Mouse (Mus musculus) lung, postnatal 0 days (tissue): ENCODE results near the gene Daxx. TPM values are rescaled to one million over a fixed set of nuclear protein-coding genes. Genes with fewer than 3 reads are reported as not detected.
A peak's percentile ranks its signal among the peaks of the same experiment; 100 is the strongest.

ENCODE experiments used
- ATAC-seq: fragments of 200-750 bp; cut with Nextera tagmentation; 2 replicates; pipeline ENCODE4 v1.8.0; 2017; ENCODE audit warnings: moderate library complexity
- DNase-seq: peaks from one replicate; pipeline ENCODE4 v3.0.0-alpha.2; 2016; ENCODE audit warnings: low spot score
- H3K27ac ChIP-seq: fragments of 300-500 bp; sonication (generic); 2 replicates; pipeline ENCODE4 v1.5.1; 2014; ENCODE audit warnings: antibody characterized with exemption, mild to moderate bottlenecking, low read length, mixed read lengths
- H3K27me3 ChIP-seq: fragments of 300-500 bp; sonication (generic); replicated peaks from 2 replicates; pipeline ENCODE4 v1.6.1; 2014; ENCODE audit warnings: low read length, mixed read lengths; ENCODE audit not compliant: insufficient read depth
- H3K36me3 ChIP-seq: fragments of 300-500 bp; sonication (generic); 2 replicates; pipeline ENCODE4 v1.6.1; 2014; ENCODE audit warnings: low read length, mixed read lengths; ENCODE audit not compliant: insufficient read depth
- H3K4me1 ChIP-seq: fragments of 300-500 bp; sonication (generic); 2 replicates; pipeline ENCODE4 v1.6.1; 2014; ENCODE audit warnings: antibody characterized with exemption, low read depth, low read length, mixed read lengths; ENCODE audit not compliant: insufficient read depth
- H3K4me2 ChIP-seq: fragments of 300-500 bp; sonication (generic); replicated peaks from 2 replicates; pipeline ENCODE4 v1.6.1; 2014; ENCODE audit warnings: low read depth, mild to moderate bottlenecking, low read length, moderate library complexity, mixed read lengths
- H3K4me3 ChIP-seq: fragments of 300-500 bp; sonication (generic); 2 replicates; pipeline ENCODE4 v1.5.1; 2014; ENCODE audit warnings: low read depth, low read length
- H3K9ac ChIP-seq: fragments of 300-500 bp; sonication (generic); replicated peaks from 2 replicates; pipeline ENCODE4 v1.6.1; 2014; ENCODE audit warnings: low read depth, mild to moderate bottlenecking
- H3K9me3 ChIP-seq: fragments of 300-500 bp; sonication (generic); 2 replicates; pipeline ENCODE4 v1.6.1; 2016; ENCODE audit warnings: low read length, mixed read lengths
- CTCF ChIP-seq: IDR thresholded peaks from 2 replicates; pipeline ENCODE4 v1.5.1; 2016; ENCODE audit warnings: antibody characterized with exemption, mild to moderate bottlenecking
- EP300 ChIP-seq: IDR thresholded peaks from 2 replicates; pipeline ENCODE4 v1.6.1; 2016; ENCODE audit warnings: antibody characterized with exemption, mild to moderate bottlenecking, control low read depth
- WGBS: fragments of 180-500 bp; shearing (Covaris S2); extraction: QIAGEN DNeasy Blood & Tissue Kit; methylation state at CpG from one replicate; pipeline ENCODE4 v1.1.7; 2014; 5-methylcytosine and 5-hydroxymethylcytosine counted together
- polyA plus RNA-seq: library from polyadenylated mRNA; unstranded; fragments of >200 nt; fragmentation: Nextera tagmentation; extraction: Ambion mirVana; gene quantifications from 2 replicates; pipeline ENCODE4 v1.2.1, GENCODE M21; 2015

The Daxx gene
- polyA plus RNA-seq, 1 experiment from 2014 or later, result 23.9 TPM

DNA sequence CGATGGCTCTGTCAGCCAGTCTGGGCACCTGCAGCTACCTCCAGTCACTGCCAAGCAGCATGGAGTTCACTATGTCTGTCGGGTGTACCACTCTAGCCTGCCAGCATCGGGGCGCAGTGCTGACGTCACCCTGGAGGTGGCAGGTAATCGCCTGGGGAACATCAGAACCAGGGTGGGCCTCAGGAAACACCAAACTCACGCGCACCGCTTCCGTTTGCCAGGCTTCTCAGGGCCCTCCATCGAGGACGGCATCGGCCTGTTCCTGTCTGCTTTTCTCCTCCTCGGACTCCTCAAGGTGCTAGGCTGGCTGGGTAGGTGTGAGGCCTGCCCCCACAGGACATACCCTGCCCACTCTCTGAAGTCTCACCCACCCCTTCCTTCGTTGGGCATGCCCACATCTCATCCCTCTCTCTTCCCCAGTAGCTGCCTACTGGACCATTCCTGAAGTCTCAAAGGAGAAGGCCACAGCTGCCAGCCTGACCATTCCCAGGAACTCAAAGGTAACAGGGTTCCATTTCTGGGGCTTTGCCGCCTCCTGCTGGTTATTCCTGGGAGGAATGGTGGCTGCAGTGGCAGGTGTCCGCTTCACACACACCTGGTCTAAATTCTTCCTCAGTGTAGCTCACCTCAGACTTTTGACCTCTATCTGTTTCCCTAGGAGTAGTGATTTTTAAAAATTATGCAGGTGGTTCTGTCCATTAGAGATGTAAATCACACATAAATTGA, 17.2 kb downstream of the Daxx start:
- Histone ChIP-seq H3K4me3 (no peak overlapping the region), H3K9ac (no peak overlapping the region), H3K9me3 (no peaks in the 10 kb centered on the region), H3K36me3 (peaks cover 11% of the 10 kb centered on the region), H3K4me2 (no peak overlapping the region), H3K4me1 (peaks cover 5% of the 10 kb centered on the region; the same call in 1 of the 2 replicates), H3K27me3 (no peaks in the 10 kb centered on the region), H3K27ac (no peak overlapping the region)
- TF ChIP-seq CTCF (peak; percentile 60), EP300 (no peak)
- ATAC-seq (no peak), DNase-seq (no peak)
- WGBS, result 70% methylated on average over 17 of the region's 17 CpGs

DNA sequence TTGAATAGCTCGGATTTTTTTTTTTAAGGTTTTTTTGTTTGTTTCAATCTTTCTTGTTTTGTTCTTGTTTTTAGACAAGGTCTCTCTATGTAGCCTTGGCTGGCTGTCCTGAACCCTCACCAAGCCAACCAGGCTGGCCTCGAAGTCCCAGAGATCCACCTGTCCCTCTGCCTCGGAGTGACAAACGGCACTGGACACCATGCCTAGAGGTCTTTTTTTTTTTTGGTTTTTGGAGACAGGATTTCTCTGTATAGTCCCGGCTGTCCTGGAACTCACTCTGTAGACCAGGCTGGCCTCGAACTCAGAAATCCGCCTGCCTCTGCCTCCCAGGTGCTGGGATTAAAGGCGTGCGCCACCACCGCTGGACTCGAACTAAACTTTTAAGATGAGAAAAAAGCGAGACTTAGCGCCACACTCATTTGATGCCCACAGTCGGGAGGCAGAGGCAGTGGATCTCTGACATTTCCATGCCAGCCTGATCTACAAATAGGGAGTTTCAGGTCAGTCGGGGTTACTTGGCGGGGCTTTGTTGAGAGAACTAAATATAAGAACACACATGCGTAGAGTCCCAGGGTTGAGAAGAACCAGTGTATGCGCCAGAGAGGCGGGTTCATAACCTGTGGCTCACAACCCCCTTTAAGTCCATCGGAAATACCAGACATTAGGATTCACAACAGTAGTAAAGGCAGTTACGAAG, 19.2 kb downstream of the Daxx start:
- no peaks in the 10 kb centered on the region for H3K27me3 ChIP-seq
- H3K9ac ChIP-seq, result peak overlapping the region; percentile 83; the same call in 1 of the 2 replicates
- H3K4me1 ChIP-seq, result 0 out of 2 replicates have a peak, but pooled peaks cover 5% of the 10 kb centered on the region
- H3K36me3 ChIP-seq, result peaks cover 22% of the 10 kb centered on the region
- no peak overlapping the region for H3K27ac ChIP-seq
- no peak for TF ChIP-seq CTCF
- no peak for TF ChIP-seq EP300
- H3K4me3 ChIP-seq, result peak overlapping the region; percentile 82
- ATAC-seq (no peak), DNase-seq (no peak)
- peak overlapping the region; percentile 100 for H3K4me2 ChIP-seq
- H3K9me3 ChIP-seq, result no peaks in the 10 kb centered on the region
- 56% methylated on average over 21 of the region's 21 CpGs for WGBS

DNA sequence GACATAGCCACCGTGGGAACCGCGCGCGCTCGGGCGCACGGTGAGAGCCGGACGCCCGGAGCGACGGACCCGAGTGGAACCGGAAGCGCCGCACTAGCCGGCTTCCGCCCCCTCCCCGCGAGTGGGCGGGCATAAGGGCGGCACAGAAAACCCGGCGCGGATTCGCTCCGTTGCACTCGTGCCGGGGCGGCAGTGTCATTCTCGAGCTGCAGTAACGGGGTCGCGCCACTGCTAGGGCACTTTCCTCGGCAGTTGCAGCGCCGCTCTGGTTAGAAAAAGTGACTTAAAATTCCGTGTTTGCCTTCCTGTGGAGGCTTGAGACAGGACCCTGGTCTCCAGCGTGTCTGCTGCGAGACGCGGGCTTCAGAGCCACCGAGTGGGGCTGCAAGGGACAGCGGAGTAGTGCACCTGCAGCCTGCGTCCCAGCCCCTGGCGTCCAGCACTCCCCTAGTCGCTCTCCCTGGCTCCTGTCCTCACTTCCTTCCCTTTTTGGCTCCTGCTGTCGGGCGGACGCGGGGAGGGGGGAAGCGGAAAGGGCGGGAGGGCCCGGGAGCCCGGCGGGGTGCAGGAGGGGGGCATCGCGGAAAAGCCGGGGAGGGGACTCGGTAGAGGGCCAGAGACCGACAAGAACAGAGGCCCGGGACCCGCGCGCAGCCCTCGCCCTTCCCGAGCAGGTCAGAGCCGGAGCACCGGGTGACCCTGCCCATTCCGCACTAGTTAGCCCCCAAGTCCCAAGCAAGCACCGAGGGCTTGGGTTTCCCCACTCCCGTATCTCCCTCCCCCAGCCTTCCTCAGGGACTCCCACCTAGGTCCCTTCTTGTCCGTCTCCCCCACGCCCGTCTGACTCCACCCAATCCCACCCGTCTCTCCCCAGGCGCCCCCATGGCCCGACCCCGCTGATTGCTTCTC, 20.4 kb downstream of the Daxx start, which contains the start of gene Rgl2:
TSS of gene Rgl2 (plus strand) at position 173 of the 909 bp plus-strand sequence.
- Histone ChIP-seq H3K9ac (peak within 1 kb of the TSS; percentile 83), H3K9me3 (no peaks in the 10 kb centered on the region), H3K4me3 (peak within 1 kb of the TSS; percentile 82), H3K36me3 (peaks cover 23% of the 10 kb centered on the region), H3K4me1 (0 out of 2 replicates have a peak, but pooled peaks cover 5% of the 10 kb centered on the region), H3K27me3 (no peaks in the 10 kb centered on the region), H3K4me2 (peak within 1 kb of the TSS; percentile 100), H3K27ac (peak within 1 kb of the TSS; percentile 95)
- 1% methylated on average over 66 of the region's 80 CpGs for WGBS
- TF ChIP-seq CTCF, result peak; percentile 45
- no peak for TF ChIP-seq EP300
- ATAC-seq (peak; percentile 87), DNase-seq (peak; percentile 92)

DNA sequence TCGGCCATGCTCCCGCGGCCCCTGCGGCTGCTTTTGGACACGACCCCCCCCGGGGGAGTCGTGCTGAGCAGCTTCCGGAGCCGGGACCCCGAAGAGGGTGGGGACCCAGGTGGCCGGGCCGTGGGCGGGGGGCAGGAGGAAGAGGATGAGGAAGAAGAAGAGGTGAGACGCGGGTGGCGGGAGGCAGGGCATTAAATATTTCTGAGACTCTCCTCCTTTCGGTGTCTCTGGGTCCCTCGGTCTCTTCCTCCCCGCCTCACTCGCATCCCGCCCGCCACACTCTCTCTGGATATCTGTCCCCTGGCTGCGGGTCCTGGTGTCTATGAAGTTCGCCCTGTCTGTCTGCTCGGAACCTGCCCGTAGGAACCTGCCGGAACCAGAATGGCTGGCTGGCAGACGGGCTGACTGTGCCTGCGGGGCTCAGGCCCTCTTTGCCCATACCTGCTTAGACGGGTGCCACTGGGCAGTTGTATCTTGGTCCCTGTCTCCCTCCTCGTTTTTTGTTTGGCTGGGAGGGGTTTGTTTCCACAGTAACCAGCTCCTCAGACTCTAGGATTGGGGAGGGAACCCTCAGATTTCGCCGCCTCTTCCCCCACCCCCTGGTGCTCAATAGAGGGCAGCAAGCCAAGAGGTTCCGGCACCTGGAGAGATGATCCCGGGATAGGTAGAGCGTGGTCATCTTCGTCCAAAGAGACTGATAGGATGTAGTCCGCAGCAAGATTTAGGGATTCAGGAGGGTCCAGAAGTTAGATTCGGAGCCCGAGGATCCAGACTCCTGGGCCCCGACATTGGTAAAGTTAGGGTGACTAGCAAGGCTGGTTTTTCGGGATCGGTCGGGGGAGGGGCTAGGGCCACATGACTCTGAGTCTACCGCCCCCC, 21.3 kb downstream of the Daxx start:
- H3K36me3 ChIP-seq, result peaks cover 20% of the 10 kb centered on the region
- 2% methylated on average over 44 of the region's 45 CpGs for WGBS
- H3K4me3 ChIP-seq, result peak overlapping the region; percentile 82
- TF ChIP-seq CTCF (no peak), EP300 (no peak)
- DNase-seq (peak; percentile 66), ATAC-seq (peak; percentile 34)
- no peaks in the 10 kb centered on the region for H3K27me3 ChIP-seq
- 0 out of 2 replicates have a peak, but pooled peaks cover 5% of the 10 kb centered on the region for H3K4me1 ChIP-seq
- H3K27ac ChIP-seq, result peak overlapping the region; percentile 95
- H3K9me3 ChIP-seq, result no peaks in the 10 kb centered on the region
- H3K9ac ChIP-seq, result peak overlapping the region; percentile 83
- H3K4me2 ChIP-seq, result peak overlapping the region; percentile 100

DNA sequence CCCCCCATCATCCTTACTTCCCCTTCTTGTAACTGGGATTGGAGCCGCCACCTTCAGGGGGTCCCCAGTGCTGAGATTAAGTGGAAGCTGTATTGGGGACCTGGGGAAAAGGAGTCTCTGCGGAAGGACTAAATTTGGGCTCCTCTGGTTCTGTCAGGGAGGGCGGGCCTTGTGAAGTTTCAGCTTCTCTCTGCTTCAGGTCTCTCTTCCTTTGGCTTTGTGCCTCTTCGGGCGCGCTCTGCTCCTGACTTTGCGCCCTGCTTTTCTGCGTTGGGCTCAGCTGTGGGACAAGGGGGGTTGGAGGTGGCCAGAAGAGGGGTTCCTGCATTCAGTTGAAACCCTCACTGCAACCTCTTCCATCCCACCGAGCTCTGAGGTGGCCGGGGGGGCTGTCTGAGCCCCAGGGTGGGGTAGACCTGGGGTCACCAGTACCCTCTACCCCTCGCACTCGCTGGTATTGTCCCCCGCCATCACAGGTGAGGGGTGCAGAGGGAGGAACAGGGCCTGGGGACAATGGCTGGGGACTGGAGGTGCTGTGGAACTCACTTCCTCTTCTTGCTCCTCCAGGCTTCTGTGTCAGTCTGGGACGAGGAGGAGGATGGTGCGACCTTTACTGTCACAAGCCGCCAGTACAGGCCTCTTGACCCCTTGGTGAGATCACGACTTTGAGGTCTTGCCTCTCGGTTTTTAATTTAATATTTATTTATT, 22.1 kb downstream of the Daxx start:
- peak overlapping the region; percentile 100 for H3K4me2 ChIP-seq

More for the DNA sequence above, 22.1 kb downstream of the Daxx start:
- Histone ChIP-seq H3K4me3 (peak overlapping the region; percentile 82), H3K4me1 (0 out of 2 replicates have a peak, but pooled peaks cover 5% of the 10 kb centered on the region), H3K27ac (0 out of 2 replicates have a peak overlapping the region, but pooled peaks have one; percentile 95), H3K9me3 (no peaks in the 10 kb centered on the region), H3K36me3 (peaks cover 12% of the 10 kb centered on the region), H3K9ac (peak overlapping the region; percentile 83; the same call in 1 of the 2 replicates), H3K27me3 (no peaks in the 10 kb centered on the region)
- WGBS, result 37% methylated on average over 18 of the region's 18 CpGs
- ATAC-seq (no peak), DNase-seq (no peak)
- no peak for TF ChIP-seq EP300
- no peak for TF ChIP-seq CTCF
